Mouse (Mus musculus) lung, embryonic 14.5 days (tissue): ENCODE data around the gene Mfsd12. TPM values are rescaled to one million over a fixed set of nuclear protein-coding genes. Genes with fewer than 3 reads are reported as not detected.
A peak's percentile ranks its signal among the peaks of the same experiment; 100 is the strongest.

Experiments
- ATAC-seq: fragments of 200-750 bp; cut with Nextera tagmentation; 2 replicates; pipeline ENCODE4 v1.8.0; 2017; ENCODE audit warnings: mild to moderate bottlenecking, moderate TSS enrichment, moderate library complexity; ENCODE audit not compliant: insufficient read depth
- DNase-seq: peaks from one replicate; pipeline ENCODE4 v3.0.0-alpha.2; 2015
- H3K27ac ChIP-seq: fragments of 300-500 bp; sonication (generic); 2 replicates; pipeline ENCODE4 v1.5.1; 2014; ENCODE audit warnings: low read depth, mild to moderate bottlenecking, moderate library complexity
- H3K27me3 ChIP-seq: fragments of 300-500 bp; sonication (generic); 2 replicates; pipeline ENCODE4 v1.6.1; 2014; ENCODE audit warnings: low read length, control low read depth; ENCODE audit not compliant: insufficient read depth
- H3K36me3 ChIP-seq: fragments of 300-500 bp; sonication (generic); 2 replicates; pipeline ENCODE4 v1.6.1; 2014; ENCODE audit warnings: control low read depth; ENCODE audit not compliant: insufficient read depth
- H3K4me1 ChIP-seq: fragments of 300-500 bp; sonication (generic); 2 replicates; pipeline ENCODE4 v1.6.1; 2014; ENCODE audit warnings: antibody characterized with exemption, control low read depth; ENCODE audit not compliant: insufficient read depth
- H3K4me2 ChIP-seq: fragments of 300-500 bp; sonication (generic); 2 replicates; pipeline ENCODE4 v1.6.1; 2014; ENCODE audit warnings: mild to moderate bottlenecking
- H3K4me3 ChIP-seq: fragments of 300-500 bp; sonication (generic); 2 replicates; pipeline ENCODE4 v1.5.1; 2014; ENCODE audit warnings: low read depth, low read length
- H3K9ac ChIP-seq: fragments of 300-500 bp; sonication (generic); 2 replicates; pipeline ENCODE4 v1.6.1; 2014
- H3K9me3 ChIP-seq: fragments of 300-500 bp; sonication (generic); 2 replicates; pipeline ENCODE4 v1.6.1; 2016; ENCODE audit warnings: low read depth, low read length, control low read depth
- CTCF ChIP-seq: IDR thresholded peaks from 2 replicates; pipeline ENCODE4 v1.5.1; 2016; ENCODE audit warnings: antibody characterized with exemption, low read depth
- WGBS: fragments of 180-500 bp; shearing (Covaris S2); extraction: QIAGEN DNeasy Blood & Tissue Kit; methylation state at CpG from one replicate; pipeline ENCODE4 v1.1.7; 2014; 5-methylcytosine and 5-hydroxymethylcytosine counted together
- polyA plus RNA-seq: library from polyadenylated mRNA; unstranded; fragments of >200 nt; fragmentation: Nextera tagmentation; extraction: Ambion mirVana; gene quantifications from 2 replicates; pipeline ENCODE4 v1.2.1, GENCODE M21; 2014

Gene Mfsd12
- 7.7 and 8.5 TPM in 2 replicates for polyA plus RNA-seq

DNA sequence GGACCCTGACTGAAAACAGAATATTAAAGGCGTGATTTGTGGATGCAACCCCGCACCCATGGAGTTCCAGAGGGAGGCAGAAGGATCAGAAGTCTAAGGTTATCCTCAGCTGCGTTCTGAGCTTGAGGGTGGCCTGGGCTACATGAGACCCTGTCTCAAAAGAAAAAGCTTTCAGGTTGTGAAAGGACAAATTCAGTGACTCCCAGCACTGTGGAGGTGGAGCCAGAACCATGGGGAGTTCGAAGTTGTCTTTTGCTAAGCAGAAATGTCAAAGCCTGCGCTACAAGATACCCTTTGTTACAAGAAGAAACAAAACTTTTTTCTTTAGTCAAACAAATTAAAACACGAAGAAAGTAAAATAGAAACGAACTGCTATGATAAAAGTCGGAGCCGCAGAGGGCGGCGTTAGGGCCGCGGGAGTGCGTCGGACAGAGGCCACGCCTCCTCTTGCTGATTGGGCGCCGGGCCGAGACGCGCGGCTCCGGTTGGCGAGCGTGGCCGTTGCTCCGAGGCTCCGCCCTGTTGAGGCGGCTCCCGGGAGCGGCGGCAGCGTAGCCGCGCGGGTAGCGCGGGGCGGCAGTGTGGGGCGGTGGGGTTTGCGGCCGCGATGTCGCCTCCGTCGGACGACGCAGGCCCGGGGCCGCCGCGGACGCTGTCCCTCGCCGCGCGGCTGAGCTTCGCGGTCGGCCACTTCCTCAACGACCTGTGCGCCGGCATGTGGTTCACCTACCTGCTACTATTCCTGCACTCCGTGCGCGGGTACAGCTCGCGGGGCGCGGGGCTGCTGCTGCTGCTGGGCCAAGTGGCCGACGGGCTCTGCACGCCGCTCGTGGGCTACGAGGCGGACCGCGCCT lies at the start of gene Mfsd12:
TSS of gene Mfsd12 (plus strand) at position 501 of the 854 bp plus-strand sequence.
- peak within 1 kb of the TSS; percentile 81 for H3K9ac ChIP-seq
- ATAC-seq (peak; percentile 84), DNase-seq (peak; percentile 96)
- H3K36me3 ChIP-seq = peaks cover 11% of the 10 kb centered on the region; the same call in 1 of the 2 replicates
- peak within 1 kb of the TSS; percentile 69; the same call in 1 of the 2 replicates for H3K27ac ChIP-seq
- H3K4me2 ChIP-seq = peak within 1 kb of the TSS; percentile 100
- peak within 1 kb of the TSS; percentile 78 for H3K4me3 ChIP-seq
- WGBS = 2% methylated on average over 75 of the region's 79 CpGs
- H3K9me3 ChIP-seq = no peaks in the 10 kb centered on the region
- peaks cover 21% of the 10 kb centered on the region for H3K4me1 ChIP-seq
- H3K27me3 ChIP-seq = no peaks in the 10 kb centered on the region
- TF ChIP-seq CTCF = no peak

DNA sequence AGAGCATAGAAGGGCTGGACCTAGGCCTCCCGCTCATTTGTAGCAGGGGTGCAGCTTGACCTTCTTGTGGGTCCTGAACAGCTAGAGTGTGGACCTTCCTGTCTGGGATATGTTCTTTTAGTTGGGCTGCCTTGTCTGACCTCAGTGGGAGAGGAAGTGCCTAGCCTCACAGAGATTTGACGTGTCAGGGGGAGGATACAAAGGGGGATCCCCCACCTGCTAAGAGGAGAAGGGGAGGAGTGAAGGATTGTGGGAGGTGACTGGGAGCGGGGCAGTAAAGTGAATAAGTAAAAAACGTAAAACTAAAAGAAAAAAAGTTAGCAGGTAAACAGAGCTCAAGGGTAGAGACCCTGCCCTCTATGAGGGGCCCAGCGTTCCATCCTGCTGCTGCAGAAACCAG lies 47.7 kb upstream of the Mfsd12 start:
- H3K36me3 ChIP-seq = peaks cover 91% of the 10 kb centered on the region
- 87% methylated on average over 5 of the region's 5 CpGs for WGBS
- no peak for ATAC-seq
- H3K4me1 ChIP-seq = no peaks in the 10 kb centered on the region
- no peak overlapping the region for H3K27ac ChIP-seq
- no peak for DNase-seq
- TF ChIP-seq CTCF = no peak
- H3K9ac ChIP-seq = no peak overlapping the region
- H3K4me3 ChIP-seq = no peak overlapping the region
- no peaks in the 10 kb centered on the region for H3K27me3 ChIP-seq
- no peak overlapping the region for H3K4me2 ChIP-seq
- H3K9me3 ChIP-seq = no peaks in the 10 kb centered on the region

DNA sequence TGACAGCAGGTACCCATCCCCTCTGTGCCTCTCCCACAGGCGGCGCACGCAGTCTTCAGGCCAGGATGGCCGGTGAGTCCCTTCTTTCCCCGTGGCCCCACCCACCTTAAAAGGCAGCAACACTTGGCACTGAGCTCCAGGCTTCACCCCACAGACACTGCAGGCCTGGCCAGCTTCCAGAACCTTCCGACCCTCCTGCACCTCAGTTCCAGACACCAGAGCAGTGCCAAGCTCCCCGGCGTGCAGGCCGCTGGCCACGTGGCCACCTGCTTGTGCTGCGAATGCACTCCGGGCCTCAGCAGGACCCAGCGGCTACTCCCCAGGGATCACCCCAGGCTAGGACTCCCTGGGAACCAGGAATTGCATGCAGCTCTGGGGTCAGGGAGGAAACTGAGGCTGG lies 43.7 kb upstream of the Mfsd12 start:
- WGBS = 90% methylated on average over 13 of the region's 13 CpGs
- no peak overlapping the region for H3K4me3 ChIP-seq
- no peak for TF ChIP-seq CTCF
- H3K27me3 ChIP-seq = no peaks in the 10 kb centered on the region
- H3K4me2 ChIP-seq = no peak overlapping the region
- ATAC-seq (no peak), DNase-seq (no peak)
- H3K9ac ChIP-seq = no peak overlapping the region
- no peak overlapping the region for H3K27ac ChIP-seq
- peaks cover 9% of the 10 kb centered on the region; the same call in 1 of the 2 replicates for H3K4me1 ChIP-seq
- peaks cover 88% of the 10 kb centered on the region for H3K36me3 ChIP-seq
- H3K9me3 ChIP-seq = no peaks in the 10 kb centered on the region

DNA sequence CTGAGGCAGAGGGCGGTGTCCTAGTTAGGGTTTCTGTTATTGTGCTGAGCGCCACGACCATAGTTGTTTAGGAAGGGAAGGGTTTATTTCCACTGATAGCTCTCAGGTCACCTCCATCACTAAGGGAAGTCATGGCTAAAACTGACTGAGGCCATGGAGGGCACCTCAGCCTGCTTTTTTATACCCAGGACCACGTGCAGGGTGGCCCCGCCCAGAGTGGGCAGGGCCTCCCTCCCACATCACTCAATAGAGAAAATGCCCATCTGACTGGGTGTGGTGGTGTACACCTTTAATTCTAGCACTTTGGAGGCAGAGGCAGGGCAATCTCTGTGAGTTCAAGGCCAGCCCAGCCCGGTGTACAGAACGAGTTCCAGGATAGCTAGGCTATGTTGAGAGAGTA lies 43.1 kb upstream of the Mfsd12 start:
- Histone ChIP-seq H3K4me1 (peaks cover 13% of the 10 kb centered on the region; the same call in 1 of the 2 replicates), H3K9ac (no peak overlapping the region), H3K27me3 (no peaks in the 10 kb centered on the region), H3K27ac (no peak overlapping the region), H3K4me3 (no peak overlapping the region), H3K4me2 (no peak overlapping the region), H3K9me3 (no peaks in the 10 kb centered on the region), H3K36me3 (peaks cover 88% of the 10 kb centered on the region)
- no peak for TF ChIP-seq CTCF
- ATAC-seq (no peak), DNase-seq (no peak)
- 76% methylated on average over 7 of the region's 7 CpGs for WGBS

DNA sequence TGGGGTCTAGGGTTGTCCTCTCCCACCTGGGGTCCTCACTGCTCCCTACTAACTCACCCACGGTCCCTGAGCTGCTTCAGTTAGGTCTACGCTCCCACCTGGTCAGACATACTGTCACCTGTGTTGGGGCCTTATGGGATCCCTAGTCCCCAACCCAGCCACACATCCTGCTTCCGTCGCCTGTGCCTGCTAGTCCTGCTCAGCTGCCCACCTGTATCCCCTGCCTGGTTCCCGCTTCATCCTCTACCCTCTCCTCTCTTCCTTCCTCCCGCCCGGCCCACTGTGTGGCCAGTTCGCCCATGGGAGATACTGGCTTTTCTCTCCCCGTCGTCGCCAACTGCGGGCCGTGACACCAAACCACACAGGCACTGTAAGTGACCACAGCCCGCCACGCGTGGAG lies 41.7 kb upstream of the Mfsd12 start:
- Histone ChIP-seq H3K36me3 (peaks cover 74% of the 10 kb centered on the region), H3K4me2 (no peak overlapping the region), H3K9me3 (no peaks in the 10 kb centered on the region), H3K4me1 (peaks cover 19% of the 10 kb centered on the region; the same call in 1 of the 2 replicates), H3K27me3 (no peaks in the 10 kb centered on the region), H3K9ac (no peak overlapping the region), H3K27ac (no peak overlapping the region), H3K4me3 (no peak overlapping the region)
- ATAC-seq (no peak), DNase-seq (no peak)
- WGBS = 90% methylated on average over 16 of the region's 16 CpGs
- TF ChIP-seq CTCF = no peak

DNA sequence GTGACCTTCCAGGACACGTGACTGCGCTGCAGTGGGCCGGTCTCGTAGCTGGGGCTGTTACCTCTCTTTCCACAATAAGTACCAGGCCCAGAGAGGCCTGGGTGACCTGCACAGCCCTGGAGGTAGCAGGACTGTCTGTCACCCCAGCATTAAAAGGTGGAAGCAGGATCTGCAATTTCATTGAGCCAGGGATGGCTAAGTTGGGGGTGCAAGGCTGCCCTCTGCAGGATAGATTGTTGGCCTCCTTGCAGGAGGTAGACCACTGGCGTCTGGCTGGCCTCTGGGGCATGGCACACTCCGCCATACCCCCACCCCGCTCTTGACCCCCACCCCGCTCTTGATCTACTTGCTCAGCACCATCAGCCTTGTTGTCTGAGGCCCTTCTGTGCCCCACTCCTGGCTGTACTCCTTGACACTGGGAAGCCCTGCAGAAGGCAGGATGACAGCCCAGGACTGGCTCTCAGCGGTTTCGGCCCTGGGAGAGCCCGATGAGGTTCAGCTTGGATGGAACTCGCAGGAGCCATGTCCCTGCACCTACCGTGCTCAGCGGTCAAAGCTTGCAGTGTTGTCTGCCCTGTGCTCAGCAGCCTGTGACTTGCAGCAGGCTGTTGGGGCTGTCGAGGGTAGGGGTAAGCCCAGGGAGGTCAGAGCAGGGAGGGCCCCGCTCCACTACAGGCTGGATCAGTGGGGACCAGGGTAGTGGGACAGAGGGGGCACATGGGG lies 40.8 kb upstream of the Mfsd12 start:
- no peaks in the 10 kb centered on the region for H3K9me3 ChIP-seq
- WGBS = 48% methylated on average over 16 of the region's 16 CpGs
- TF ChIP-seq CTCF = peak; percentile 56
- H3K4me1 ChIP-seq = peaks cover 19% of the 10 kb centered on the region; the same call in 1 of the 2 replicates
- H3K4me2 ChIP-seq = peak overlapping the region; percentile 57
- DNase-seq (peak; percentile 68), ATAC-seq (no peak)
- no peak overlapping the region for H3K27ac ChIP-seq
- H3K27me3 ChIP-seq = no peaks in the 10 kb centered on the region
- peaks cover 65% of the 10 kb centered on the region for H3K36me3 ChIP-seq
- peak overlapping the region; percentile 43 for H3K9ac ChIP-seq
- H3K4me3 ChIP-seq = peak overlapping the region; percentile 19; the same call in 1 of the 2 replicates

DNA sequence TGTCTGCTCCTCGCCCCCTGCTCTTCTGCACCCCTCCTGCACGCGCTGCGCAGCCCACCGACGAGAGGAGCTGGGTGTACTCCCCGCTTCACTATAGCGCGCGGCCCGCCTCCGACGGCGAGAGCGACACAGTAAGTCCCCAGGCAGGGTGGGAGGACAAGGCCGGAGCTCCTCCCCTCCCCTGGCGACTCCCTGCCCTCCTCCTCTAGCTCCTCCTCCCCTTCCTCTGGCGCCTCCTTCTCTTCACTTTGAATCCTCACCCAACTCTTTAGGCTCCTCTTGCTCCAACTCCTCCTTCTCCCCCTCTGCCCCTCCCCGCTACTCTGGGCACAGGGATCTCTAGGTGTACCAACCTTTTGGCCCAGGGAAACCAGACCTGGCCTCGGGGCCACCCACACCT lies 40.0 kb upstream of the Mfsd12 start:
- WGBS = 11% methylated on average over 20 of the region's 20 CpGs
- H3K9ac ChIP-seq = peak overlapping the region; percentile 43
- H3K36me3 ChIP-seq = peaks cover 59% of the 10 kb centered on the region
- H3K9me3 ChIP-seq = no peaks in the 10 kb centered on the region
- ATAC-seq (no peak), DNase-seq (peak; percentile 79)
- TF ChIP-seq CTCF = no peak
- 0 out of 2 replicates have a peak overlapping the region, but pooled peaks have one; percentile 10 for H3K27ac ChIP-seq
- no peaks in the 10 kb centered on the region for H3K27me3 ChIP-seq
- H3K4me1 ChIP-seq = peaks cover 19% of the 10 kb centered on the region; the same call in 1 of the 2 replicates
- peak overlapping the region; percentile 57 for H3K4me2 ChIP-seq
- H3K4me3 ChIP-seq = peak overlapping the region; percentile 19
